Mouse (Mus musculus): ENCODE results near the gene Rxfp1. TPM values are rescaled to one million over a fixed set of nuclear protein-coding genes. Genes with fewer than 3 reads are reported as not detected.

Gene Rxfp1
- 1 to 10 TPM; 1.2 to 1.3 TPM for total RNA-seq (2021)
- 2.6 and 5.1 TPM in 2 replicates for polyA plus RNA-seq (2012; rRNA removed)
- long read RNA-seq, partial matches to known transcripts, result 0 of 3 reads
- long read RNA-seq, other reads (novel, unspliced or antisense), result 3 of 3 reads

- H3K27me3 ChIP-seq (ENCODE audit: control insufficient read depth, insufficient read depth, low read length), result no peaks in the 10 kb centered on the region
- no peak within 1 kb of the TSS; the same call in 1 of the 2 replicates for H3K4me3 ChIP-seq
- no peaks in the 10 kb centered on the region for H3K79me2 ChIP-seq (replicated peaks; ENCODE audit: control insufficient read depth, insufficient read depth, low read length)
- H3K27ac ChIP-seq, result no peak within 1 kb of the TSS; the same call in 1 of the 2 replicates
- no peaks in the 10 kb centered on the region for H3K4me1 ChIP-seq (ENCODE audit: control insufficient read depth, insufficient read depth, low read length)
- DNase-seq, result no peak
- H3K9ac ChIP-seq (ENCODE audit: low read depth, low read length), result no peak within 1 kb of the TSS
- TF ChIP-seq EP300 (IDR thresholded peaks at IDR 0.05; ENCODE audit: insufficient read depth, low read depth, low read length), result no peak
- TF ChIP-seq POLR2A (IDR thresholded peaks at IDR 0.05; ENCODE audit: insufficient read depth, low read depth, low read length), result no peak
- no peak for TF ChIP-seq CTCF (IDR thresholded peaks at IDR 0.05)
- intact Hi-C loops (cut with DNase I), result no loop called here
- WGBS, result 21% methylated on average over 4 of the region's 4 CpGs
- no peaks in the 10 kb centered on the region for H3K36me3 ChIP-seq (ENCODE audit: control insufficient read depth, insufficient read depth, low read length)
These were observed at the start of gene Rxfp1 for GRCm38 (mm10) chr3:79737780-79738179. TSS of gene Rxfp1 (minus strand) at chr3:79737880.

GRCm38 (mm10) chr3:79784362-79784736 lies 46.7 kb upstream of the Rxfp1 start:
- no peaks in the 10 kb centered on the region for H3K27me3 ChIP-seq (ENCODE audit: control insufficient read depth, insufficient read depth, low read length)
- peak overlapping the region; percentile 66; the same call in 1 of the 2 replicates for H3K9ac ChIP-seq (ENCODE audit: low read depth, low read length)
- DNase-seq, result peak; percentile 13 to 20
- TF ChIP-seq POLR2A (IDR thresholded peaks at IDR 0.05; ENCODE audit: insufficient read depth, low read depth, low read length) (no peak), EP300 (IDR thresholded peaks at IDR 0.05; ENCODE audit: insufficient read depth, low read depth, low read length) (no peak), CTCF (IDR thresholded peaks at IDR 0.05) (no peak)
- H3K36me3 ChIP-seq (ENCODE audit: control insufficient read depth, insufficient read depth, low read length), result no peaks in the 10 kb centered on the region
- no peak overlapping the region; the same call in 1 of the 2 replicates for H3K4me3 ChIP-seq
- 10% methylated on average over 11 of the region's 11 CpGs for WGBS
- H3K27ac ChIP-seq, result peak overlapping the region; percentile 74
- H3K79me2 ChIP-seq (replicated peaks; ENCODE audit: control insufficient read depth, insufficient read depth, low read length), result no peaks in the 10 kb centered on the region
- no peaks in the 10 kb centered on the region for H3K4me1 ChIP-seq (ENCODE audit: control insufficient read depth, insufficient read depth, low read length)
- intact Hi-C loops (cut with DNase I), result no loop called here

- Histone ChIP-seq H3K27me3 (ENCODE audit: control insufficient read depth, insufficient read depth, low read length) (no peaks in the 10 kb centered on the region), H3K9ac (ENCODE audit: low read depth, low read length) (0 out of 2 replicates have a peak overlapping the region, but pooled peaks have one; percentile 35), H3K79me2 (replicated peaks; ENCODE audit: control insufficient read depth, insufficient read depth, low read length) (no peaks in the 10 kb centered on the region), H3K4me3 (no peak overlapping the region; the same call in 1 of the 2 replicates), H3K4me1 (ENCODE audit: control insufficient read depth, insufficient read depth, low read length) (no peaks in the 10 kb centered on the region), H3K27ac (peak overlapping the region; percentile 74), H3K36me3 (ENCODE audit: control insufficient read depth, insufficient read depth, low read length) (no peaks in the 10 kb centered on the region)
- WGBS, result 26% methylated on average over 10 of the region's 10 CpGs
- intact Hi-C loops (cut with DNase I), result no loop called here
- peak in 1 of 2 experiments; percentile 27 for DNase-seq
- TF ChIP-seq CTCF (IDR thresholded peaks at IDR 0.05), result no peak
- no peak for TF ChIP-seq POLR2A (IDR thresholded peaks at IDR 0.05; ENCODE audit: insufficient read depth, low read depth, low read length)
- TF ChIP-seq EP300 (IDR thresholded peaks at IDR 0.05; ENCODE audit: insufficient read depth, low read depth, low read length), result no peak
These were observed 46.1 kb upstream of the Rxfp1 start for GRCm38 (mm10) chr3:79783630-79784361.

- no peaks in the 10 kb centered on the region for H3K36me3 ChIP-seq (ENCODE audit: control insufficient read depth, insufficient read depth, low read length)
- no peaks in the 10 kb centered on the region for H3K4me1 ChIP-seq (ENCODE audit: control insufficient read depth, insufficient read depth, low read length)
- intact Hi-C loops (cut with DNase I), result no loop called here
- WGBS, result 64% methylated on average over 2 of the region's 2 CpGs
- peak in 1 of 2 experiments; percentile 10 for DNase-seq
- no peak overlapping the region for H3K27ac ChIP-seq
- H3K79me2 ChIP-seq (replicated peaks; ENCODE audit: control insufficient read depth, insufficient read depth, low read length), result no peaks in the 10 kb centered on the region
- no peak overlapping the region for H3K9ac ChIP-seq (ENCODE audit: low read depth, low read length)
- no peak overlapping the region for H3K4me3 ChIP-seq
- no peak for TF ChIP-seq EP300 (IDR thresholded peaks at IDR 0.05; ENCODE audit: insufficient read depth, low read depth, low read length)
- no peak for TF ChIP-seq CTCF (IDR thresholded peaks at IDR 0.05)
- TF ChIP-seq POLR2A (IDR thresholded peaks at IDR 0.05; ENCODE audit: insufficient read depth, low read depth, low read length), result no peak
- no peaks in the 10 kb centered on the region for H3K27me3 ChIP-seq (ENCODE audit: control insufficient read depth, insufficient read depth, low read length)
These were observed 35.0 kb upstream of the Rxfp1 start for GRCm38 (mm10) chr3:79772701-79773100.

GRCm38 (mm10) chr3:79753736-79754135 lies 16.1 kb upstream of the Rxfp1 start:
- Histone ChIP-seq H3K4me1 (ENCODE audit: control insufficient read depth, insufficient read depth, low read length) (no peaks in the 10 kb centered on the region), H3K79me2 (replicated peaks; ENCODE audit: control insufficient read depth, insufficient read depth, low read length) (no peaks in the 10 kb centered on the region), H3K36me3 (ENCODE audit: control insufficient read depth, insufficient read depth, low read length) (no peaks in the 10 kb centered on the region), H3K4me3 (no peak overlapping the region), H3K9ac (ENCODE audit: low read depth, low read length) (no peak overlapping the region), H3K27me3 (ENCODE audit: control insufficient read depth, insufficient read depth, low read length) (no peaks in the 10 kb centered on the region), H3K27ac (no peak overlapping the region)
- TF ChIP-seq POLR2A (IDR thresholded peaks at IDR 0.05; ENCODE audit: insufficient read depth, low read depth, low read length) (no peak), CTCF (IDR thresholded peaks at IDR 0.05) (no peak), EP300 (IDR thresholded peaks at IDR 0.05; ENCODE audit: insufficient read depth, low read depth, low read length) (no peak)
- no peak for DNase-seq
- intact Hi-C loops (cut with DNase I), result no loop called here
- 67% methylated on average over 1 of the region's 1 CpGs for WGBS

- H3K79me2 ChIP-seq (replicated peaks; ENCODE audit: control insufficient read depth, insufficient read depth, low read length), result no peaks in the 10 kb centered on the region
- H3K27ac ChIP-seq, result no peak overlapping the region
- no peaks in the 10 kb centered on the region for H3K27me3 ChIP-seq (ENCODE audit: control insufficient read depth, insufficient read depth, low read length)
- 80% methylated on average over 6 of the region's 6 CpGs for WGBS
- H3K4me3 ChIP-seq, result no peak overlapping the region
- no peak for TF ChIP-seq EP300 (IDR thresholded peaks at IDR 0.05; ENCODE audit: insufficient read depth, low read depth, low read length)
- TF ChIP-seq POLR2A (IDR thresholded peaks at IDR 0.05; ENCODE audit: insufficient read depth, low read depth, low read length), result no peak
- TF ChIP-seq CTCF (IDR thresholded peaks at IDR 0.05), result no peak
- H3K9ac ChIP-seq (ENCODE audit: low read depth, low read length), result no peak overlapping the region
- intact Hi-C loops (cut with DNase I), result no loop called here
- H3K36me3 ChIP-seq (ENCODE audit: control insufficient read depth, insufficient read depth, low read length), result no peaks in the 10 kb centered on the region
- DNase-seq, result no peak
- no peaks in the 10 kb centered on the region for H3K4me1 ChIP-seq (ENCODE audit: control insufficient read depth, insufficient read depth, low read length)
These were observed 8.9 kb upstream of the Rxfp1 start for GRCm38 (mm10) chr3:79746585-79746984.

Data from heart, adult 2 months (tissue).